Mouse (Mus musculus) forebrain, embryonic 11.5 days (tissue): ENCODE measurements at regions not wholly inside any gene's neighbourhood (a gene's known extent, or its start where the extent isn't known, plus 50 kb on each side); places are given as distances from the start of the nearest gene placed in this dataset.

ENCODE experiments used
- ATAC-seq: fragments of 200-750 bp; cut with Nextera tagmentation; replicated peaks from 2 replicates; pipeline ENCODE4 v1.8.0; 2017; ENCODE audit warnings: moderate TSS enrichment; ENCODE audit not compliant: low FRiP score
- DNase-seq: peaks from one replicate; pipeline ENCODE4 v3.0.0-alpha.2; 2017; ENCODE audit warnings: low spot score
- H3K27ac ChIP-seq: fragments of 300-500 bp; sonication (generic); 2 replicates; pipeline ENCODE4 v1.5.1; 2014; ENCODE audit warnings: low read depth, low read length
- H3K27me3 ChIP-seq: fragments of 300-500 bp; sonication (generic); 2 replicates; pipeline ENCODE4 v1.6.1; 2014; ENCODE audit warnings: mild to moderate bottlenecking, low read length, mixed read lengths; ENCODE audit not compliant: control insufficient read depth, insufficient read depth
- H3K36me3 ChIP-seq: fragments of 300-500 bp; sonication (generic); 2 replicates; pipeline ENCODE4 v1.6.1; 2014; ENCODE audit warnings: mild to moderate bottlenecking, low read length, moderate library complexity, mixed read lengths; ENCODE audit not compliant: control insufficient read depth, insufficient read depth
- H3K4me1 ChIP-seq: fragments of 300-500 bp; sonication (generic); replicated peaks from 2 replicates; pipeline ENCODE4 v1.6.1; 2014; ENCODE audit warnings: low read length, mixed read lengths; ENCODE audit not compliant: control insufficient read depth, insufficient read depth
- H3K4me2 ChIP-seq: fragments of 300-500 bp; sonication (generic); 2 replicates; pipeline ENCODE4 v1.6.1; 2014; ENCODE audit warnings: low read depth, mild to moderate bottlenecking, low read length, moderate library complexity, mixed read lengths; ENCODE audit not compliant: severe bottlenecking
- H3K4me3 ChIP-seq: fragments of 300-500 bp; sonication (generic); 2 replicates; pipeline ENCODE4 v1.5.1; 2014; ENCODE audit warnings: low read depth, low read length
- H3K9ac ChIP-seq: fragments of 300-500 bp; sonication (generic); 2 replicates; pipeline ENCODE4 v1.6.1; 2014; ENCODE audit warnings: low read length
- H3K9me3 ChIP-seq: fragments of 300-500 bp; sonication (generic); 2 replicates; pipeline ENCODE4 v1.6.1; 2016; ENCODE audit warnings: low read length, mixed read lengths; ENCODE audit not compliant: control insufficient read depth
- WGBS: fragments of 180-500 bp; shearing (Covaris S2); extraction: QIAGEN DNeasy Blood & Tissue Kit; methylation state at CpG from one replicate; pipeline ENCODE4 v1.1.7; 2014; 5-methylcytosine and 5-hydroxymethylcytosine counted together

DNA sequence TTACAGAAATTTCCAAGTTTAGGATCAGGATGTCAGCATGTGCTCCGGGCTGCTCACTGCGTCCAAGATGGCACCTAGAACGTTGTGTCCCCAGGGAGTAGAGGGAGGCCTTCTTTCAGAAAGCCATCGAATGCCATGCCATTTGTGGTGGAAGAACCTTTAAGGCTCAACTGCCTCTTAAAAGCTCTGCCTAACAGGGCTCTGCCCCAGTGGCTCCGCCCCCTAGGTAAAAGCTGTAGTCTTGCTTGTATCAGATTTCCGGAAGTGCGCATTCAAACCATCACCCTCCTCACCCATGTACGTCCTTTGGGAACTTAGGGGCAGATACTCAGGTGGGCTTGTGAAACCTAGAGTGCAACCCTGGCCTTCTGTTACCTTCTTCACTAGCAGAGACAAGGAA is 54.0 kb upstream of the Psmd7 start:
- DNase-seq (no peak), ATAC-seq (no peak)
- Histone ChIP-seq H3K27me3 (no peaks in the 10 kb centered on the region), H3K27ac (no peak overlapping the region), H3K9me3 (no peaks in the 10 kb centered on the region), H3K36me3 (no peaks in the 10 kb centered on the region), H3K4me2 (no peak overlapping the region), H3K4me3 (no peak overlapping the region), H3K9ac (no peak overlapping the region), H3K4me1 (no peaks in the 10 kb centered on the region)
- WGBS: 85% methylated on average over 8 of the region's 8 CpGs

DNA sequence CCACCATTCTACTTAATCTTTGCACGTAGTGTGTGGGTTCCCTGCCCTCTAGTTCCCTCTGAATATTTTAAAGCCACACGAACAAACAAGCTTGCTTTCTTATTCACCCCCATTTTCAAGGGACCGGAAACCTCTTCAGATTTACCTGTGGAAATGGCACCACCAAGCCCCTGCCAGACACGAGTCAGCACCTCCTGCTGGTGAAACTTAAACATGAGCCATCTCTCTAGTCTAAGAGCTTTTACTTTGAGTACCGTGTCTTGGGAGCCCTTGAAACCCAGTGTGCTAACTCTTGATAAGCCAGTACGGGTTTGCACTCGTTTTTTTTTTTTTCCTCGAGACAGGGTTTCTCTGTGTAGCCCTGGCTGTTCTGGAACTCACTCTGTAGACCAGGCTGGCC is 59.7 kb upstream of the Psmd7 start:
- Histone ChIP-seq H3K27ac (no peak overlapping the region), H3K9ac (no peak overlapping the region), H3K4me2 (no peak overlapping the region), H3K4me3 (no peak overlapping the region), H3K27me3 (no peaks in the 10 kb centered on the region), H3K4me1 (no peaks in the 10 kb centered on the region), H3K36me3 (no peaks in the 10 kb centered on the region), H3K9me3 (no peaks in the 10 kb centered on the region)
- WGBS: 81% methylated on average over 8 of the region's 8 CpGs
- ATAC-seq (no peak), DNase-seq (no peak)

DNA sequence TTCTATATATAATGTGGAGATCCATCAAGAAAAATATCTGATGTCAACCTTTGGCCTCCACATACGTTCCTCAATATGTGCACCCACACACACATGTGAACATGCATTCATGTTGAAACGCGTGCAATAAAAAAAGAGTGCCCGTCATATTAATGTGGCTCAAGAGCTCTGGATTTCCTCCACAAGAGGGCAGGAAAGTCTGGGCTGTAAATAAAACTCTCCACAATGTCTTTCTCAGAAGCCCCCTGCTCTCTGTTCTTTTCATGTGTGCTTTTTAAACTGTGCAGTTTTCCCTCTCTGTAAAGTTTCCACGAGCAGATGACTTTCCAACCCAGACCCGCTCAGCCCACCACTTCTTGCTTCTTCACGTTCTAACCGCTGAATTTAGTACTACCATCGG is 62.0 kb upstream of the Psmd7 start:
- DNase-seq: no peak
- 95% methylated on average over 9 of the region's 9 CpGs for WGBS

DNA sequence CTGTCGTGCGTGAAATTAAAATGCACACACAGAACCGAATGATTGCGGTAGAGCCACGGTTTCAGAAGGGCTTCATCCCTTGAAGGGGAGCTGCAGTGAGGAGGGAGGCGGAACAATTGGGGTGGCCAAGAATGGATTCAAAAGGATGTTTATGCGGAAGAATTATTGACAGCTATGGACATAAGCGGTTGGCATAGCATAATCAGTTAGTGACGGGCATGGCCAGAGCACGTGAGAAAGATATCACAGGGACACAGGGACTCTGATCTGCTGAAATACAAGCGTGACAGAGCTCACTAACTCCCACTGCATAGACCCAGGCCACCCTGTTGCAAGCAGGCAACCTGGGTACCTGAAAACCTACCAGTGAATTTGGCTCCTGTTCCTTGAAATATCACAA is 63.2 kb upstream of the Psmd7 start:
- ATAC-seq (no peak), DNase-seq (no peak)
- Histone ChIP-seq H3K4me1 (no peaks in the 10 kb centered on the region), H3K27ac (no peak overlapping the region), H3K4me2 (no peak overlapping the region), H3K9ac (no peak overlapping the region), H3K36me3 (no peaks in the 10 kb centered on the region), H3K9me3 (no peaks in the 10 kb centered on the region), H3K27me3 (no peaks in the 10 kb centered on the region), H3K4me3 (no peak overlapping the region)
- WGBS: 89% methylated on average over 11 of the region's 11 CpGs

More for the DNA sequence above, 62.0 kb upstream of the Psmd7 start:
- Histone ChIP-seq H3K9me3 (no peaks in the 10 kb centered on the region), H3K4me1 (no peaks in the 10 kb centered on the region), H3K27me3 (no peaks in the 10 kb centered on the region), H3K27ac (no peak overlapping the region), H3K4me3 (no peak overlapping the region), H3K36me3 (no peaks in the 10 kb centered on the region), H3K4me2 (no peak overlapping the region), H3K9ac (no peak overlapping the region)
- ATAC-seq: no peak

DNA sequence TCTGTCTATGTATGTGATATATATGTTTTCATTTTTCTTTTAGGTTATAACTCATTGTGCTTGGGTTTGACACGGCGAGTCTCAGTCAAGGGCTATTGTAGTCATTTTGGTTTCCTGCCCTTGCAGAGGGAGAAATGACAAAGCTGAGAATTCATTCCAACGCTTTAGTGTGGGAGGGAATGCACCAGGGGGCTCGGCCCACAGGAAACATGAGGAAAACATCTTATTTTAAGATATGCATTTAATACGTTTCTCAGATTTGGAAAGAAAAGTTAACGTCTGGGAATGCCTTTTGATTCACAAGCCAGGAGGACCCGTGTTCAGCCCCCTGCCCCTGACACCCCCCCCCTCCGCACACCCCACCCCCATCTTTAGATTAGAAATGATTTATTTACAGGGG is 64.0 kb upstream of the Psmd7 start:
- Histone ChIP-seq H3K27me3 (no peaks in the 10 kb centered on the region), H3K36me3 (no peaks in the 10 kb centered on the region)
- WGBS: 85% methylated on average over 8 of the region's 8 CpGs

DNA sequence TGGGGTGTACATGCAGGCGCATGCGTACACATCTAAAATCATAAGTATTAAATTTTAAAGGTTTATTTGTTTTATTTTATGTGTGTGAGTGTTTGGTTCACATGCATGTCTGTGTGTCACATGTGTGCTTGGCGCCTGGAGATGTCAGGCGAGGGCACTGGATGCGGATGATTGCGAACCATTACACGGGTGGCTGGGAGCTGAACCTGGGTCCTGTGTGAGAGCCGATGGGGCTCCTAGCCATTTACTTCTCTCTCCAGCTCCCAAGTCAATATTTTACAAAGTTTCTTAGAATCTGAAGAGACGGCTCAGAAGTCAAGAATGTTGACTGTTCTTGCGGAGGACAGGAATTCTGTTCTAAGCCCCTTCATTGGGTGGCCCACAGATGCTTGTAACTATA is 65.4 kb upstream of the Psmd7 start:
- WGBS: 94% methylated on average over 10 of the region's 10 CpGs
- no peak for DNase-seq
- no peaks in the 10 kb centered on the region; the same call in 1 of the 2 replicates for H3K9me3 ChIP-seq

More for the DNA sequence above, 64.0 kb upstream of the Psmd7 start:
- H3K9me3 ChIP-seq: no peaks in the 10 kb centered on the region; the same call in 1 of the 2 replicates
- H3K4me2 ChIP-seq: no peak overlapping the region
- DNase-seq (no peak), ATAC-seq (no peak)
- no peak overlapping the region for H3K9ac ChIP-seq
- H3K4me1 ChIP-seq: no peaks in the 10 kb centered on the region
- no peak overlapping the region for H3K4me3 ChIP-seq
- H3K27ac ChIP-seq: no peak overlapping the region

DNA sequence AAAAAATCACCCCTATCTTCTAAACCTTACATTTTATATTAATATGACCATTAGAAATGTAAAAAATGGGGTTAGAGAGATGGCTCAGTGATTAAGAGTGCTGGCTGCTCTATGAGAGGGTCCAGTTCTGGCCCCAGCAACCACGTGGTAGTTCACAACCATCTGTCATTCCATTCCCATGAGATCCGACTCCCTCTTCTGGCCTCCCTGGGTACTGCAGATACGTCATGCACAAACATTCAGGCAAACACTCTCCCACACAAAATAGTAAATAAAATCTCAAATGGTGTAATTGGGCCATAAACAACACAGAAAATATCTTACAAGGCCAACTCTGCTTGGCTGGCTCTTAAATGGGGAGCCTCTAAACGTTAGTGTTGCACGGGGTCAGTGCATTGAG is 68.4 kb upstream of the Psmd7 start:
- Histone ChIP-seq H3K27me3 (no peaks in the 10 kb centered on the region), H3K4me3 (no peak overlapping the region), H3K4me2 (no peak overlapping the region), H3K9me3 (no peaks in the 10 kb centered on the region; the same call in 1 of the 2 replicates), H3K36me3 (no peaks in the 10 kb centered on the region), H3K9ac (no peak overlapping the region), H3K27ac (no peak overlapping the region), H3K4me1 (no peaks in the 10 kb centered on the region)
- ATAC-seq: no peak
- 80% methylated on average over 5 of the region's 5 CpGs for WGBS
- DNase-seq: no peak

More for the DNA sequence above, 65.4 kb upstream of the Psmd7 start:
- Histone ChIP-seq H3K36me3 (no peaks in the 10 kb centered on the region), H3K4me2 (no peak overlapping the region), H3K27ac (no peak overlapping the region), H3K4me3 (no peak overlapping the region), H3K9ac (no peak overlapping the region), H3K27me3 (no peaks in the 10 kb centered on the region), H3K4me1 (no peaks in the 10 kb centered on the region)
- no peak for ATAC-seq

DNA sequence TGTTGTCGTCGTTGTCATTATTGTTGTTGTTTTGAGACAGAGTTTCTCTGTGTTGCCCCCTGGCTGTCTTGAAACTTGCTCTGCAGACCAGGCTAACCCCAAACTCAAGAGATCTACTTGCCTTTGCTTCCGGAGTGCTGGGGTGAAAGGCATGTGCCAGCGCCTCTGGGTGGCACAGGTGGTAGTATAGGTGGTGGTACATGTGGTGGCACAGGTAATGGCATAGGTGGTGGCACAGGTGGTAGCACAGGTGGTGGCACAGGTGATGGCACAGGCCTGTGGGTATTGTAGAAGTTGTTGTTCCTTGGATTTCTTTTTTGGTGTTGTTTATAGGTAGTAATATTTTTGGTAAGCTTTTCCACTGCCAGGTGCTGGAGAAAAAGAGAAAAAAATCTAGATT is 69.5 kb upstream of the Psmd7 start:
- Histone ChIP-seq H3K4me3 (no peak overlapping the region), H3K27me3 (no peaks in the 10 kb centered on the region)

DNA sequence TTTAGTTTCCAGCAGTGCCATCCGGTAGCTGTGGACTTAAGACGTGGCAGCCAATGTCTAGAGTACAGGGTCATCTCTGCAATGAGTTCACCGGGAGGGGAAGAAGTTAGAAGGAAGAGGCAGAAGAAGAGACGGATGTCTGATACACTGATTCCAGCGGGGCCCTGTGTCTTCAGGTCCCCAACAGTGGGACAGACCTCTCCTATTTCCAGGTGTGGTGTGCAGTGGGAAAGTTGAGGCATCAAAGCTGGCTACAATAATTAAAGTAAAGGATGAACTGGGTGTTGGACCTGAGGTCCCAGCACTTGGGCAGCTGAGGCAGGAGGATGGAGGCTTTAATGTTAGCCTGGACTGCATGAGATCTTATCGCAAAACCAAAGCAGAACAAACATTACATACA is 70.1 kb upstream of the Psmd7 start:
- H3K9me3 ChIP-seq: no peaks in the 10 kb centered on the region; the same call in 1 of the 2 replicates
- WGBS: 95% methylated on average over 6 of the region's 6 CpGs

More for the DNA sequence above, 69.5 kb upstream of the Psmd7 start:
- 91% methylated on average over 4 of the region's 4 CpGs for WGBS
- H3K36me3 ChIP-seq: no peaks in the 10 kb centered on the region
- ATAC-seq: no peak
- no peak overlapping the region for H3K9ac ChIP-seq
- H3K9me3 ChIP-seq: no peaks in the 10 kb centered on the region; the same call in 1 of the 2 replicates
- no peak overlapping the region for H3K27ac ChIP-seq
- DNase-seq: no peak
- no peaks in the 10 kb centered on the region for H3K4me1 ChIP-seq
- no peak overlapping the region for H3K4me2 ChIP-seq

More for the DNA sequence above, 70.1 kb upstream of the Psmd7 start:
- H3K9ac ChIP-seq: no peak overlapping the region
- H3K27me3 ChIP-seq: no peaks in the 10 kb centered on the region
- no peak overlapping the region for H3K27ac ChIP-seq
- no peak for DNase-seq
- H3K36me3 ChIP-seq: no peaks in the 10 kb centered on the region
- H3K4me3 ChIP-seq: no peak overlapping the region
- no peak for ATAC-seq
- no peaks in the 10 kb centered on the region for H3K4me1 ChIP-seq
- no peak overlapping the region for H3K4me2 ChIP-seq
